Mouse (Mus musculus): ENCODE data around the gene Polr3k.

Polr3k gene

GRCm38 (mm10) chr2:181863791-181864535 is at the start of gene Polr3k:
TSS of gene Polr3k (plus strand) at chr2:181864337.
- peak; percentile 98 for DNase-seq (ENCODE audit: low spot score)

- DNase-seq (ENCODE audit: low spot score): no peak
Measured at GRCm38 (mm10) chr2:181829032-181829650, 35.0 kb upstream of the Polr3k start.

- peak; percentile 35 for DNase-seq (ENCODE audit: low spot score)
Measured at GRCm38 (mm10) chr2:181832745-181833144, 31.4 kb upstream of the Polr3k start.

GRCm38 (mm10) chr2:181837372-181838292 is 26.5 kb upstream of the Polr3k start, which contains the start of gene Pcmtd2:
TSS of gene Pcmtd2 (plus strand) at chr2:181837854.
- DNase-seq (ENCODE audit: low spot score): peak; percentile 95

GRCm38 (mm10) chr2:181838293-181838680 is 25.9 kb upstream of the Polr3k start:
- DNase-seq (ENCODE audit: low spot score): peak; percentile 55

GRCm38 (mm10) chr2:181845709-181846394 is 18.3 kb upstream of the Polr3k start:
- DNase-seq (ENCODE audit: low spot score): no peak

- DNase-seq (ENCODE audit: low spot score): no peak
Measured at GRCm38 (mm10) chr2:181864536-181864860, 361 bp downstream of the Polr3k start.

- DNase-seq (ENCODE audit: low spot score): peak; percentile 81
Measured at GRCm38 (mm10) chr2:181866931-181867330, 2.8 kb downstream of the Polr3k start.

- no peak for DNase-seq (ENCODE audit: low spot score)
Measured at GRCm38 (mm10) chr2:181871039-181871438, 6.9 kb downstream of the Polr3k start.

- no peak for DNase-seq (ENCODE audit: low spot score)
Measured at GRCm38 (mm10) chr2:181878903-181879302, 14.8 kb downstream of the Polr3k start.

GRCm38 (mm10) chr2:181883022-181883749 is 19.0 kb downstream of the Polr3k start:
- DNase-seq (ENCODE audit: low spot score): no peak

- peak; percentile 93 for DNase-seq (ENCODE audit: low spot score)
Measured at GRCm38 (mm10) chr2:181917861-181918260, 53.7 kb downstream of the Polr3k start.

- DNase-seq (ENCODE audit: low spot score): peak; percentile 86
Measured at GRCm38 (mm10) chr2:181918501-181918900, 54.4 kb downstream of the Polr3k start.

All from adipocyte (in vitro differentiated cells).